Mouse (Mus musculus) hindbrain, embryonic 14.5 days (tissue): ENCODE measurements around the gene Ggt6. TPM values are rescaled to one million over a fixed set of nuclear protein-coding genes. Genes with fewer than 3 reads are reported as not detected.

Source experiments
- ATAC-seq: fragments of 200-750 bp; cut with Nextera tagmentation; 2 replicates; pipeline ENCODE4 v1.8.0; 2017; ENCODE audit warnings: moderate number of reproducible peaks, mild to moderate bottlenecking, moderate TSS enrichment, moderate library complexity; ENCODE audit not compliant: low FRiP score
- DNase-seq: peaks from one replicate; pipeline ENCODE4 v3.0.0-alpha.2; 2015; ENCODE audit warnings: low spot score
- H3K27ac ChIP-seq: fragments of 300-500 bp; sonication (generic); 2 replicates; pipeline ENCODE4 v1.5.1; 2014; ENCODE audit warnings: mild to moderate bottlenecking, moderate library complexity
- H3K27me3 ChIP-seq: fragments of 300-500 bp; sonication (generic); 2 replicates; pipeline ENCODE4 v1.6.1; 2014; ENCODE audit warnings: mild to moderate bottlenecking, low read length, mixed read lengths; ENCODE audit not compliant: control insufficient read depth, insufficient read depth
- H3K36me3 ChIP-seq: fragments of 300-500 bp; sonication (generic); replicated peaks from 2 replicates; pipeline ENCODE4 v1.6.1; 2014; ENCODE audit not compliant: control insufficient read depth, insufficient read depth
- H3K4me1 ChIP-seq: fragments of 300-500 bp; sonication (generic); replicated peaks from 2 replicates; pipeline ENCODE4 v1.6.1; 2014; ENCODE audit warnings: antibody characterized with exemption, low read length, mixed read lengths; ENCODE audit not compliant: control insufficient read depth, insufficient read depth
- H3K4me2 ChIP-seq: fragments of 300-500 bp; sonication (generic); replicated peaks from 2 replicates; pipeline ENCODE4 v1.6.1; 2014; ENCODE audit warnings: mild to moderate bottlenecking, moderate library complexity
- H3K4me3 ChIP-seq: fragments of 300-500 bp; sonication (generic); replicated peaks from 2 replicates; pipeline ENCODE4 v1.5.1; 2014; ENCODE audit warnings: mild to moderate bottlenecking, low read length
- H3K9ac ChIP-seq: fragments of 300-500 bp; sonication (generic); 2 replicates; pipeline ENCODE4 v1.6.1; 2014
- H3K9me3 ChIP-seq: fragments of 300-500 bp; sonication (generic); 2 replicates; pipeline ENCODE4 v1.6.1; 2016; ENCODE audit warnings: low read length; ENCODE audit not compliant: control insufficient read depth
- WGBS: fragments of 180-500 bp; shearing (Covaris S2); extraction: QIAGEN DNeasy Blood & Tissue Kit; methylation state at CpG from one replicate; pipeline ENCODE4 v1.1.7; 2014; 5-methylcytosine and 5-hydroxymethylcytosine counted together
- polyA plus RNA-seq: library from polyadenylated mRNA; unstranded; fragments of >200 nt; fragmentation: Nextera tagmentation; extraction: Ambion mirVana; gene quantifications from 2 replicates; pipeline ENCODE4 v1.2.1, GENCODE M21; 2014

Gene Ggt6
- polyA plus RNA-seq, 1 experiment from 2014 or later, result 0.11 TPM

DNA sequence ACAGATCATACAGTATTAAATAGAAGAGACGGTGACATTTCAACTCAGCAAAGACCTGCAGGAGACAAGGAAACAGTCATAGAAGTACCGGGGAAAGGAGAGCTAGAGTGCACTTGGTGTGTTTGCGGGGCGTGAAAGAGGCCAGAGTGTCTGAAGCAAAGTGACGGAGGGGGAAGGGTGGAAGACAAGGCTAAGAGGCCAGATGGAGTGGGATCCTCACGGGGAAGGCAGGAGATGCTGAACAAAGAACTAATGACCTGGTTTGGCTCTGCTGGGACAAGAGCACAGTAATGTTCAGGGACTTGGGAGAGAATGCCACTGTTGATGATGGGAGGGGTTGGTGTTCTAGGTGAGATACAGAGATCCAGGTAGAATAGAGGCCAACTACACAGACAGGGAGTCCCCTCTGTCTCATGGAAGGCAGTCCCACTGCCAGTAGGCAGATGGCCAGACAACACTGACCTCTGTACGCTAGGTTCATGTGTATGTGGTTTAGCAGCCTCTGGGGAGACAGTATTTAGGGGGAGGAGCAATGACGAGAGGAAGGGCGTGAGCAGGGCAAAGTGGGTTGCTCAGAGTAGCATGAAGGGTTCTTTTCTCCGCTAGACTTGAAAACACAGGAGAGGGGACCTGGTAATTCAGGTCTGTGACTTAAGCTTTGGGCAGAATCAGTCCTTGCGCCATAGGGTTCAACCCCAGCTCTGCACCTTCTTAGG is 30.8 kb downstream of the Ggt6 start:
- no peak overlapping the region for H3K9ac ChIP-seq
- H3K27ac ChIP-seq, result no peak overlapping the region
- DNase-seq, result no peak
- no peak for ATAC-seq
- H3K4me1 ChIP-seq, result peaks cover 12% of the 10 kb centered on the region; the same call in 1 of the 2 replicates
- peaks cover 30% of the 10 kb centered on the region for H3K36me3 ChIP-seq
- H3K27me3 ChIP-seq, result no peaks in the 10 kb centered on the region
- H3K4me2 ChIP-seq, result no peak overlapping the region
- H3K4me3 ChIP-seq, result no peak overlapping the region
- no peaks in the 10 kb centered on the region for H3K9me3 ChIP-seq
- 63% methylated on average over 11 of the region's 11 CpGs for WGBS

DNA sequence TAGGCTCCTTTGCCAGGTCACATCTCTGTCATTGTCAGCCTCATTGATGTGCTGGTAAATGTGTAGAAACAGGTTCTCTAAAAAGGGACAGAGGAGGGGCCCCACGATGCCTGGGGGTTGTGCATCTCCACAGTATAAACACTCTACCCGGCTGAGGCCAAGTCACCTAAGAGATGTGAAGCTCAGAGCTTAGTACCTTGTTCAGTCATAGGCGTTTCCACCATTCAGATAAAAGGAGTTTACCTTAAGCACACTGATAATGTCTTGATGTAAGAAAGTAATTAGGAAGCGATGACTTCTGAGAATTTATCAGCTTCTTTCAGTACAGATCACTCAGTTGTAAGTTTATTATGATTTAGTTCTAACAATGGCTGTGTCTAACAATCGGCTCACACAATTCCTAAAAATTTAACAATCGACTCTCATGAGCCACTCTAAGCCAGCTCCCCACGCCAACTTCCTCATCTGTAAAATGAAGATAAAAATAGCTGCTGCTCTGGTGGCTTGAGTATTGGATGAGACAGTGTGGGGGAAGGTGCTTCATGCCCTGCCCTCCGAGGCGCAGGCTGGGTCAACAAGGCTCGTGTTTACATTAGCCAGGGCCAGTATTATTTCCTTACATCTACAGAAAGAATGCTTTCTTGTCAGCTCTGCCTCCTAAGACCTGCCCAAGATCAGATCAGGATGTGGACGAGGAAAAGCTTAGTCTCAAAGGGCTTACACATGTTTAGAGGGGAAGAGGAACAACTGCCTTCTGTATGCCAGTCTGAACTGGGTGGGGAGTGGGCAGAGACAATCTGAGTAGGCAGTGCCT is 31.6 kb downstream of the Ggt6 start:
- H3K27ac ChIP-seq, result 0 out of 2 replicates have a peak overlapping the region, but pooled peaks have one; percentile 23
- no peak overlapping the region for H3K4me3 ChIP-seq
- no peak overlapping the region for H3K4me2 ChIP-seq
- DNase-seq, result no peak
- ATAC-seq, result no peak
- H3K4me1 ChIP-seq, result peaks cover 12% of the 10 kb centered on the region; the same call in 1 of the 2 replicates
- no peaks in the 10 kb centered on the region for H3K9me3 ChIP-seq
- H3K9ac ChIP-seq, result no peak overlapping the region
- 71% methylated on average over 11 of the region's 11 CpGs for WGBS
- peaks cover 22% of the 10 kb centered on the region for H3K36me3 ChIP-seq
- no peaks in the 10 kb centered on the region for H3K27me3 ChIP-seq

DNA sequence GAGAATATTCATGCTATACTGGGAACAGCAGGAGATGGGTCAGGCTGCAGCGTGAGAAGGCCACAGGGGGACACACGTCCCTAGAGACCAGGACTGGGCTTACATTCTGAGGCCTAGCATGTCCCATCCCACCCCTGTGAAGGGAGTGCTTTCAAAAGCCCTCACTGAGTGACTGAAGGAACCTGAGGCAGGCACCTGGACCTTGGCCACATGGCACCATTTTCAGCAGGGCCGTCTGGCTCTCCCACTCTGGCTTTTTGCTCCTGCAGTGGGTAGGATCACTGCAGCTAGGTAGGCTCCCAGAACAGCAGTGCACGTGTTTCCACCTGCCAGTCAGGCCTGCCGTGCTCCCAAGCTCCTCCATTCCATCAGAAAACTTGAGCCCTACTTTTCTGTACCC is 33.2 kb downstream of the Ggt6 start:
- H3K4me3 ChIP-seq, result no peak overlapping the region
- no peak overlapping the region for H3K4me2 ChIP-seq
- peaks cover 12% of the 10 kb centered on the region; the same call in 1 of the 2 replicates for H3K36me3 ChIP-seq
- DNase-seq (no peak), ATAC-seq (no peak)
- peak overlapping the region; percentile 3; the same call in 1 of the 2 replicates for H3K27ac ChIP-seq
- no peaks in the 10 kb centered on the region for H3K27me3 ChIP-seq
- no peaks in the 10 kb centered on the region for H3K9me3 ChIP-seq
- no peak overlapping the region for H3K9ac ChIP-seq
- 70% methylated on average over 5 of the region's 5 CpGs for WGBS
- H3K4me1 ChIP-seq, result peaks cover 12% of the 10 kb centered on the region; the same call in 1 of the 2 replicates

DNA sequence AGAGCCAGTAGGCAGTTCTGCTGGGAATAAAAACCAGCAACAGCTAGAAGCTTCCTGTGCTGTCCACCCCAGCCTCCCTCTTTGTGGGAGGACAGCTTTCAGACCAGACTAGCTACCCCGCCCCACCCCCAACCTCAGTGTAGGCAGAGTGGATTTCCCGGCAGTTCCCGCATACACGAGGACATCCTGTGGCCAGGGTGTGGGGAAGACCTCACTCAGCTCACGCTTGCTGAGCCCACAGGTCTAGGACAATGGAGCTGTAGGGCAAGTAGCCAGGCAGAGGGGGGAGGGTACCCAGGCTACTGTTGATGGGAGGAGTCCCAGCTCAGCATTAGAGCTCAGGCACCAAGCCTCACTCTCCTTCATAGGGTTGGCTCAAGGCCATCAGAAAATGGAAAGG is 33.9 kb downstream of the Ggt6 start:
- WGBS, result 25% methylated on average over 5 of the region's 5 CpGs
- Histone ChIP-seq H3K4me3 (no peak overlapping the region), H3K4me1 (peaks cover 12% of the 10 kb centered on the region; the same call in 1 of the 2 replicates), H3K27ac (no peak overlapping the region), H3K4me2 (no peak overlapping the region), H3K27me3 (no peaks in the 10 kb centered on the region), H3K9ac (no peak overlapping the region), H3K36me3 (peaks cover 17% of the 10 kb centered on the region; the same call in 1 of the 2 replicates), H3K9me3 (no peaks in the 10 kb centered on the region)
- DNase-seq (peak; percentile 64), ATAC-seq (peak; percentile 70)

DNA sequence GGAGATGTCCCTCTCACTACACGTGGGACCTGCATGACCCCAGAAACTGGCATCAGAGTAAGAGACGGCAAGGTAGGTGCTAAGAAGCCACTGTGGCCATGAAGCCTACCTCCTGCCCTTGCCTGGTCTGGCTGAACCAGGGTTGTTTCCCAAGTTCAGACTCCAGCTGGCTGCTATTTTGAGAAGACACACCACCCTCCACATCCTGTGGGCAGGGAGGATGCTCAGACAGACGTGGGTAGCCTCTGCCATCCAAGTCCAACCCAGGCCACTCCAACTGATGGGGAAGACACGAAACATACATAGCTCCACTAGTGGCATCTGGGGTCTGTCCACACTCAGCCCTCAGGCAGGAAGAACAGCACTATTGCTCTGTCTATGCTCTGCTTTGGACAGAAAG is 34.7 kb downstream of the Ggt6 start:
- H3K27ac ChIP-seq, result no peak overlapping the region
- ATAC-seq (no peak), DNase-seq (no peak)
- peaks cover 12% of the 10 kb centered on the region; the same call in 1 of the 2 replicates for H3K4me1 ChIP-seq
- H3K36me3 ChIP-seq, result peaks cover 18% of the 10 kb centered on the region; the same call in 1 of the 2 replicates
- 79% methylated on average over 4 of the region's 4 CpGs for WGBS
- H3K9me3 ChIP-seq, result no peaks in the 10 kb centered on the region
- H3K4me3 ChIP-seq, result no peak overlapping the region
- H3K4me2 ChIP-seq, result no peak overlapping the region
- no peak overlapping the region for H3K9ac ChIP-seq
- H3K27me3 ChIP-seq, result no peaks in the 10 kb centered on the region

DNA sequence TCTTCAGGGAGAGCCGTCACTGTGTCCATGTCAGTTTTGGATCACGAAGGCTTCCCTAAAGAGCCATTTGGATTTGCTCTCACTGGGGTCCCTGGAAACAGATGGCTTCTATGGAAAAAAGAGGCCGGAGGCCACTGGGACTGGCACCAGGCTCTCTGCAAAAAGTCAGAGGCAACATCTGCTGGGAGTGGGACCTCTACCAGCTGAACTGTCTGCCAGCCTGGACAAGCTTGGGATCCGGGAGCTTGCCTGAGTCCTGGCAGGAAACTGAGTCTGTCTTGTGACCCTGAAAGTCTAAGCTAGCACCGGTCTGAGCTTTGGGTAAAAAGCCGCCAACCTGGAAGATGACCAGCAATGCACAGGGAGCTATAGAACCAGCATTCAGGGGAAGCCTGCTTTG is 36.1 kb downstream of the Ggt6 start:
- Histone ChIP-seq H3K4me2 (no peak overlapping the region), H3K27ac (no peak overlapping the region), H3K9ac (no peak overlapping the region), H3K4me1 (peaks cover 17% of the 10 kb centered on the region), H3K36me3 (peaks cover 14% of the 10 kb centered on the region; the same call in 1 of the 2 replicates), H3K27me3 (no peaks in the 10 kb centered on the region), H3K9me3 (no peaks in the 10 kb centered on the region), H3K4me3 (no peak overlapping the region)
- DNase-seq (no peak), ATAC-seq (no peak)
- WGBS, result 74% methylated on average over 6 of the region's 6 CpGs

DNA sequence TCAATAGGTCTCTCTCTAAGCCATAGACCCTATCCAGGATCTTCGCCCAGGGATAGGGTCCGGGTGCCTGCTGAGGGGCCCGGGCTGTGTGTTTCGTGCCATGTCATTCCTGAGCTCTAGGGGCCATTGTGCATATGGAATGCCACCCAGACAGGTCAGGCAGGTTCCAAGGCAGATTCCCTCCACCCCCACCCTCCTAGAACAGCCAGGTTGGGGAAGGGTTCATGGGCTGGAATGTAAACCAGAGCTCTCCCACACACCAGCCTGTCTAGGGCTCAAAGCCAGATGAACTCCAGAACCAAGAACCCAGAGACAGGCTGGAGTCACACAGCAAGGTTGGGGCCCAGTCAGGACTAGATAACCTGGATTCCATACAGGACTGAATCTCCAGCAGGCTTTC is 38.2 kb downstream of the Ggt6 start:
- DNase-seq (no peak), ATAC-seq (no peak)
- H3K9me3 ChIP-seq, result no peaks in the 10 kb centered on the region
- H3K4me3 ChIP-seq, result no peak overlapping the region
- 91% methylated on average over 4 of the region's 4 CpGs for WGBS
- no peak overlapping the region for H3K4me2 ChIP-seq
- H3K27me3 ChIP-seq, result no peaks in the 10 kb centered on the region
- H3K4me1 ChIP-seq, result peaks cover 31% of the 10 kb centered on the region
- H3K27ac ChIP-seq, result no peak overlapping the region
- H3K36me3 ChIP-seq, result peaks cover 14% of the 10 kb centered on the region; the same call in 1 of the 2 replicates
- no peak overlapping the region for H3K9ac ChIP-seq

DNA sequence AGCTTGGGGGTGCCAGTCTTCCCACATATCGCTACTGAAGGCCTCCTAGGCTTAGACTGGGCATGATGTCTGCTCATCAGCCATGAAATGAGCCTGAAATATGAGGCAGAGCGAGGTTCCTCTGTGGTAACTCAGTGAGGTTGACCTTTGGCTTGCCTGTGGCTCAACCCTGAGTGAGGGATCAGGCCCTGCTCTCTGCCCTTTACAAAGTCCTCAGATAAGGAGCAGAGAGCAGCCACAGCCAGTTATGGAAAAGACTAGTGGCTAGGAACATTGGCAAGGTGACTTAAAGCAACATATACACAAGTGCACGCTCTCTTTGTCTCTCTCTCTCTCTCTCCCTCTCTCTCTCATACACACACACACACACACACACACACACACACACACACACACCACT is 39.6 kb downstream of the Ggt6 start:
- Histone ChIP-seq H3K4me3 (no peak overlapping the region), H3K4me2 (no peak overlapping the region), H3K9ac (no peak overlapping the region), H3K4me1 (peaks cover 19% of the 10 kb centered on the region), H3K27ac (no peak overlapping the region), H3K9me3 (no peaks in the 10 kb centered on the region), H3K36me3 (peaks cover 14% of the 10 kb centered on the region; the same call in 1 of the 2 replicates), H3K27me3 (no peaks in the 10 kb centered on the region)
- ATAC-seq (no peak), DNase-seq (no peak)
- 83% methylated on average over 3 of the region's 3 CpGs for WGBS

DNA sequence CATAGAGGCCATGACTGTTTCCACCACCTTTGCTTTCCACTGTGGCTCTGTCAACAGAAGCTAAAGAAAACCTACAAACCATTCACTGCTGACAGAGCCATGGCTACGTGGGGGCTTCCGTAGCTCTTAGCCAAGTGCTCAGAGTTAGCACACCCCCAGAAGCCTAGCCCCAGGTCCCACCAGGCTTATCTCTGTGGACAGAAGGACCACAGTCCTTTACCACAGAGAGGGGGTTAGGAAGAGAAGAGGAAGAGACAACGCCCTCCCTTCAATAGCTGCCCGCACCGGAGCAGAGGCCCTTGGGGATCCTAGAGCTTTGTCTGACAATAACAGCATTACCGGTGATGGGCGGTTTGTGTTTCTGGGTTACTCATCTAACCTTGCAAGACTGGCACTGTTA is 40.1 kb downstream of the Ggt6 start:
- no peak overlapping the region for H3K4me3 ChIP-seq
- 74% methylated on average over 7 of the region's 7 CpGs for WGBS
- peaks cover 14% of the 10 kb centered on the region; the same call in 1 of the 2 replicates for H3K36me3 ChIP-seq
- no peaks in the 10 kb centered on the region for H3K9me3 ChIP-seq
- H3K27me3 ChIP-seq, result no peaks in the 10 kb centered on the region
- ATAC-seq, result no peak
- no peak for DNase-seq
- H3K27ac ChIP-seq, result no peak overlapping the region
- no peak overlapping the region for H3K4me2 ChIP-seq
- no peak overlapping the region for H3K9ac ChIP-seq
- H3K4me1 ChIP-seq, result peaks cover 19% of the 10 kb centered on the region
